Mouse (Mus musculus) frontal cortex, adult (tissue): ENCODE data around the gene Mxra7.

Experiments used
- ATAC-seq: cut with Nextera tagmentation; 2 replicates; pipeline ENCODE4 v1.9.2; 2017; ENCODE audit warnings: mild to moderate bottlenecking, moderate library complexity, mixed read lengths; ENCODE audit not compliant: low TSS enrichment

Mxra7 gene

GRCm38 (mm10) chr11:116784221-116784620 lies 43.6 kb downstream of the Mxra7 start:
- ATAC-seq = no peak

DNA sequence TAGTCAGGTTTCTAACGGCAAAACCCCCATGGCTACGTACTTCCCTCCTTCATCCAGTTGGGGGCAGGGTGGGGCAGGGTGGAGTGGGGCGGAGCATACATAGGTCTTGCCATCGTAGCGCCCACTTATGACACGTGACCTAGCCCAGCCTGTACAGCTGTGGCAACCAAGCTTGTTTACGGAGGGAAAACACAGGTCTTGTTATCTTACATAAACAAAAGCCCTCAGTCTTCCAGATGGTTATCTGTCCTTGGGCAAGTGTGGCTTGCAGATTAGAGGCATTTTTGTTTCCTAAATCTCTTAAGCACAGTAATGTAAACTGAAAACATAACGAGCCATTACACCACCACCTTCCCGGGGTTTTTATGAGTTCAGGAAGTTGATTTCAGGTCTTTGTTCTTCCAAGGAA lies 45.1 kb downstream of the Mxra7 start:
- ATAC-seq = no peak

GRCm38 (mm10) chr11:116775407-116775806 lies 52.4 kb downstream of the Mxra7 start, which contains the start of gene St6galnac1:
Gene St6galnac1, minus strand, starts transcription at chr11:116775507.
- no peak for ATAC-seq

- ATAC-seq = no peak
Observed at GRCm38 (mm10) chr11:116773205-116773604, 54.6 kb downstream of the Mxra7 start.

GRCm38 (mm10) chr11:116769873-116770272 lies 58.0 kb downstream of the Mxra7 start:
- ATAC-seq = no peak

DNA sequence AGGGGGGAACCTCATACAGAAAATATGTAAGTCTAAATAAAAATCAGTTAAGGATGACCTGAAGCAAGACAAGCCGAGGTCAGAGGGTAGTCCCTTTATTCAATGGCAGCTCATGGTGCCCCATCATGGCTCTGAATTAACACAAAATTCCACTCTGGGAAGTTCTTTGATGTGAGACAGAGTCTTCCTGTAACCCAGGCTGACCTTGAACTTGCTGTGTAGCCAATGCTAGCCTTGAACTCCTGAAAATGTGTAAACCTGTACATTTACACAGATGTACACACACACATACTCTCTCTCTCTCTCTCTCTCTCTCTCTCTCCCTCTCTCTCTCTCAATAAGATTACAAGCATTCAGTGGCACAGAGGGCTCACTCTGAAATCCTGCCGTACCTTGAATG lies 62.9 kb downstream of the Mxra7 start:
- ATAC-seq = no peak

- ATAC-seq = no peak
Observed at GRCm38 (mm10) chr11:116764346-116764745, 63.5 kb downstream of the Mxra7 start.

DNA sequence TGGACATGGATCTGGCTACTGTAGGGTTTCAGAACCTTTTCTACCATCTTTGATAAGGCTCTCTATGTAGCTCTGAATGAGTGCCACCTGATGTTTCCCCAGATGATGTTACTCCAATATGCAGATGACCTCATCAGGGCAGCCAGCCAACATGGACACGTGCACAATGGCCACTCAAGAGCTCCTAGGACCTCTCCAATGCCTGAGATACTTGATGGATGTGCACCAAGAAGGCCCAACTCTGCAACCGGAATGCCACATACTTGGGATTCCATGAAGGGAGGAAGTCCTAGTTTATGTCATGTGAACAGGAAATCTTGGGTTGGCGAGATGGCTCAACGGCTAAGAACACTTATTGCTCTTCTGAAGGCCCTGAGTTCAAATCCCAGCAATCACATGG lies 72.7 kb downstream of the Mxra7 start:
- no peak for ATAC-seq

- ATAC-seq = no peak
Observed at GRCm38 (mm10) chr11:116753674-116754470, 74.0 kb downstream of the Mxra7 start.
